In genomic region chr2:57238614-57239165, GRCm38 (mm10) we compare ENCODE assay signal across 8 mouse cellular contexts. TPM values are rescaled to one million over a fixed set of nuclear protein-coding genes. Genes with fewer than 3 reads are reported as not detected.
DNase-seq lines count a peak whose midpoint lies in the region; ATAC-seq lines count a peak whose summit lies in the region.

No protein-coding gene starts in this region.

- 0 out of 2 replicates have a peak, but pooled peaks have one; percentile 0 for ATAC-seq in lung, embryonic 16.5 days (ENCODE audit: low read depth)

- peak overlapping the region; percentile 89 for H3K9ac ChIP-seq in lung, embryonic 16.5 days (ENCODE audit: low read length)

- H3K4me3 ChIP-seq in hindbrain, embryonic 10.5 days: peak overlapping the region; percentile 80
- peak overlapping the region; percentile 77 for H3K4me3 ChIP-seq in lung, embryonic 16.5 days (ENCODE audit: low read length)

- peaks cover 19% of the 10 kb centered on the region for H3K4me1 ChIP-seq in hindbrain, embryonic 10.5 days (replicated peaks)
- peaks cover 4% of the 10 kb centered on the region; the same call in 1 of the 2 replicates for H3K4me1 ChIP-seq in lung, embryonic 16.5 days (replicated peaks; ENCODE audit: control insufficient read depth, insufficient read depth, low read length)

- 1% methylated on average over 17 of the region's 17 CpGs for WGBS in hindbrain, embryonic 10.5 days
- 5% methylated on average over 17 of the region's 17 CpGs for WGBS in lung, embryonic 16.5 days

- H3K9me3 ChIP-seq in hindbrain, embryonic 10.5 days: no peaks in the 10 kb centered on the region
- no peaks in the 10 kb centered on the region for H3K9me3 ChIP-seq in lung, embryonic 16.5 days (ENCODE audit: control insufficient read depth, low read length)

- H3K27me3 ChIP-seq in hindbrain, embryonic 10.5 days (ENCODE audit: insufficient read depth, poor library complexity, severe bottlenecking): peaks cover 14% of the 10 kb centered on the region; the same call in 1 of the 2 replicates
- no peaks in the 10 kb centered on the region for H3K27me3 ChIP-seq in lung, embryonic 16.5 days (ENCODE audit: control insufficient read depth, insufficient read depth, low read depth, low read length)

- peak overlapping the region; percentile 96 for H3K4me2 ChIP-seq in lung, embryonic 16.5 days (ENCODE audit: low read depth, low read length)

- H3K36me3 ChIP-seq in hindbrain, embryonic 10.5 days: no peaks in the 10 kb centered on the region
- no peaks in the 10 kb centered on the region for H3K36me3 ChIP-seq in lung, embryonic 16.5 days (ENCODE audit: control insufficient read depth, insufficient read depth, low read length)

- peak; percentile 32 for DNase-seq in adrenal gland, postnatal 10 days
- DNase-seq in adrenal gland, postnatal 25 days: no peak
- peak; percentile 15 for DNase-seq in urinary bladder, postnatal 25 days (ENCODE audit: low spot score)
- DNase-seq in urinary bladder, postnatal 10 days (ENCODE audit: low spot score): no peak
- DNase-seq in hindbrain, embryonic 10.5 days (ENCODE audit: low spot score): no peak
- DNase-seq in spleen, postnatal 14 days (ENCODE audit: low spot score in 2 of 2): peak; percentile 29 to 45
- no peak for DNase-seq in cerebellum, adult 11 months

- peak overlapping the region; percentile 92 for H3K27ac ChIP-seq in hindbrain, embryonic 10.5 days
- peak overlapping the region; percentile 87 for H3K27ac ChIP-seq in lung, embryonic 16.5 days (ENCODE audit: low read length)

RNA-seq across cellular contexts. Expression of gene Gpd2, which starts 1.3 kb away (rescaled TPM):
- 100 to 1,000 TPM; 164 to 188 TPM for total RNA-seq in adrenal gland, postnatal 10 days (2021)
- total RNA-seq in adrenal gland, postnatal 25 days (2021): 72.0 and 94.8 TPM in 2 replicates
- polyA plus RNA-seq in hindbrain, embryonic 10.5 days (2016; fragmentation: Nextera tagmentation; extraction: Ambion mirVana): 24.2 and 29.1 TPM in 2 replicates
- 16.6 and 16.9 TPM in 2 replicates for polyA plus RNA-seq in lung, embryonic 16.5 days (2015; fragmentation: Nextera tagmentation; extraction: Ambion mirVana)

Comparison
In these comparisons a context has a peak if more than half of its experiments do, and no peak if none do; other contexts are left out.
1. DNase-seq: peak in adrenal gland, postnatal 10 days (single experiment), urinary bladder, postnatal 25 days (single experiment) and spleen, postnatal 14 days (2 of 2); none in adrenal gland, postnatal 25 days (single experiment), urinary bladder, postnatal 10 days (single experiment), hindbrain, embryonic 10.5 days (single experiment) and cerebellum, adult 11 months (single experiment).